15 mouse cellular contexts compared by ENCODE assay signal in genomic region chr11:46202547-46202887, GRCm38 (mm10). TPM values are rescaled to one million over a fixed set of nuclear protein-coding genes. Genes with fewer than 3 reads are reported as not detected.
A peak's percentile ranks its signal among the peaks of the same experiment; 100 is the strongest.
DNase-seq lines count a peak whose midpoint lies in the region; ATAC-seq and TF ChIP-seq lines count a peak whose summit lies in the region.
"Had no signal": no experiment of that assay in that cellular context is flagged by ENCODE, and none has a peak within 500 bp of the region (broad histone marks: within the 10 kb centered on the region; RNA-seq: fewer than 3 reads in every experiment).

No protein-coding gene starts in this region.

- H3K9ac ChIP-seq in forebrain, embryonic 13.5 days = no peak overlapping the region
- H3K9ac ChIP-seq in heart, postnatal 0 days (replicated peaks; ENCODE audit: low read depth, low read length) = 0 out of 2 replicates have a peak overlapping the region, but pooled peaks have one; percentile 18
- H3K9ac ChIP-seq in midbrain, embryonic 15.5 days = no peak overlapping the region
- H3K9ac ChIP-seq in midbrain, postnatal 0 days (replicated peaks; ENCODE audit: low read length, poor library complexity, severe bottlenecking) = no peak overlapping the region
- H3K9ac ChIP-seq: liver, embryonic 14.5 days had no signal

- no peak overlapping the region for H3K4me2 ChIP-seq in forebrain, embryonic 13.5 days
- no peak overlapping the region for H3K4me2 ChIP-seq in heart, postnatal 0 days (ENCODE audit: low read depth, low read length)
- no peak overlapping the region for H3K4me2 ChIP-seq in midbrain, embryonic 15.5 days
- H3K4me2 ChIP-seq in midbrain, postnatal 0 days (ENCODE audit: low read depth, low read length, poor library complexity, severe bottlenecking) = no peak overlapping the region

- DNase-seq in forebrain, embryonic 10.5 days (ENCODE audit: extremely low spot score, low spot score) = no peak
- DNase-seq in heart, postnatal 0 days (ENCODE audit: low spot score) = no peak
- no peak for DNase-seq in heart, adult 8-10 months (ENCODE audit: low spot score)
- DNase-seq in midbrain, postnatal 0 days (ENCODE audit: low spot score) = no peak
- DNase-seq in yolk sac, embryonic 10.5 days (ENCODE audit: low spot score) = no peak
- DNase-seq in thymus, adult 18-20 months = no peak
- DNase-seq: cerebellum, adult 8-10 months; gastrocnemius, postnatal 36 days; kidney, adult 11 months; kidney, postnatal 36 days; thymus, postnatal 25 days had no signal

- H3K27me3 ChIP-seq in forebrain, embryonic 10.5 days (ENCODE audit: poor library complexity, severe bottlenecking) = no peaks in the 10 kb centered on the region
- H3K27me3 ChIP-seq in forebrain, embryonic 13.5 days = no peaks in the 10 kb centered on the region
- H3K27me3 ChIP-seq in heart, postnatal 0 days (ENCODE audit: control insufficient read depth, insufficient read depth, low read length) = no peaks in the 10 kb centered on the region
- no peaks in the 10 kb centered on the region for H3K27me3 ChIP-seq in midbrain, embryonic 15.5 days (replicated peaks)
- H3K27me3 ChIP-seq in midbrain, postnatal 0 days (ENCODE audit: insufficient read depth, low read length) = no peaks in the 10 kb centered on the region

- H3K4me1 ChIP-seq in forebrain, embryonic 10.5 days = peaks cover 8% of the 10 kb centered on the region
- H3K4me1 ChIP-seq in forebrain, embryonic 13.5 days = no peaks in the 10 kb centered on the region
- H3K4me1 ChIP-seq in heart, postnatal 0 days (ENCODE audit: control insufficient read depth, insufficient read depth) = peaks cover 18% of the 10 kb centered on the region
- H3K4me1 ChIP-seq in midbrain, embryonic 15.5 days = no peaks in the 10 kb centered on the region
- H3K4me1 ChIP-seq in midbrain, postnatal 0 days (ENCODE audit: insufficient read depth, low read length) = no peaks in the 10 kb centered on the region

- peaks cover 44% of the 10 kb centered on the region for H3K36me3 ChIP-seq in forebrain, embryonic 10.5 days (replicated peaks)
- peaks cover 89% of the 10 kb centered on the region for H3K36me3 ChIP-seq in forebrain, embryonic 13.5 days (ENCODE audit: poor library complexity, severe bottlenecking)
- H3K36me3 ChIP-seq in heart, postnatal 0 days (replicated peaks; ENCODE audit: control insufficient read depth, insufficient read depth, low read length) = peaks cover 14% of the 10 kb centered on the region; the same call in 1 of the 2 replicates
- H3K36me3 ChIP-seq in midbrain, embryonic 15.5 days (replicated peaks) = peaks cover 56% of the 10 kb centered on the region
- H3K36me3 ChIP-seq in midbrain, postnatal 0 days (ENCODE audit: insufficient read depth, low read length) = peaks cover 52% of the 10 kb centered on the region

- peak overlapping the region; percentile 1; the same call in 1 of the 2 replicates for H3K27ac ChIP-seq in forebrain, embryonic 10.5 days
- no peak overlapping the region for H3K27ac ChIP-seq in forebrain, embryonic 13.5 days
- no peak overlapping the region for H3K27ac ChIP-seq in heart, postnatal 0 days (ENCODE audit: low read depth)
- H3K27ac ChIP-seq in midbrain, embryonic 15.5 days = peak overlapping the region; percentile 40; the same call in 1 of the 2 replicates
- H3K27ac ChIP-seq in midbrain, postnatal 0 days (ENCODE audit: low read depth, low read length) = no peak overlapping the region
- H3K27ac ChIP-seq: liver, embryonic 14.5 days had no signal

- H3K9me3 ChIP-seq in forebrain, embryonic 10.5 days = no peaks in the 10 kb centered on the region
- no peaks in the 10 kb centered on the region for H3K9me3 ChIP-seq in forebrain, embryonic 13.5 days (replicated peaks)
- H3K9me3 ChIP-seq in heart, postnatal 0 days (replicated peaks; ENCODE audit: control insufficient read depth, low read length) = no peaks in the 10 kb centered on the region
- no peaks in the 10 kb centered on the region for H3K9me3 ChIP-seq in midbrain, embryonic 15.5 days
- no peaks in the 10 kb centered on the region for H3K9me3 ChIP-seq in midbrain, postnatal 0 days (ENCODE audit: low read length)

- ATAC-seq in forebrain, embryonic 13.5 days = no peak
- no peak for ATAC-seq in heart, postnatal 0 days (ENCODE audit: insufficient read depth, low read depth)
- ATAC-seq in midbrain, embryonic 15.5 days (replicated peaks) = peak; percentile 38; the same call in 1 of the 2 replicates
- no peak for ATAC-seq in midbrain, postnatal 0 days (ENCODE audit: low FRiP score)

- TF ChIP-seq CTCF in heart, postnatal 0 days (IDR thresholded peaks at IDR 0.05; ENCODE audit: low read depth) = no peak
- no peak for TF ChIP-seq CTCF in midbrain, postnatal 0 days (IDR thresholded peaks at IDR 0.05)

- no peak for TF ChIP-seq EP300 in heart, postnatal 0 days (IDR thresholded peaks at IDR 0.05; ENCODE audit: low read depth)

- WGBS in forebrain, embryonic 10.5 days = 81% methylated on average over 10 of the region's 10 CpGs
- WGBS in forebrain, embryonic 13.5 days = 80% methylated on average over 10 of the region's 10 CpGs
- 10% methylated on average over 10 of the region's 10 CpGs for WGBS in heart, postnatal 0 days
- 67% methylated on average over 10 of the region's 10 CpGs for WGBS in midbrain, embryonic 15.5 days
- 74% methylated on average over 10 of the region's 10 CpGs for WGBS in midbrain, postnatal 0 days

- no peak overlapping the region for H3K4me3 ChIP-seq in forebrain, embryonic 10.5 days
- no peak overlapping the region for H3K4me3 ChIP-seq in forebrain, embryonic 13.5 days
- H3K4me3 ChIP-seq in heart, postnatal 0 days (ENCODE audit: low read depth, low read length) = no peak overlapping the region
- H3K4me3 ChIP-seq in midbrain, embryonic 15.5 days = no peak overlapping the region
- H3K4me3 ChIP-seq in midbrain, postnatal 0 days (ENCODE audit: low read depth, low read length) = no peak overlapping the region

RNA-seq across cellular contexts. Expression of gene Fndc9, which starts 32.8 kb away (rescaled TPM):
- polyA plus RNA-seq in forebrain, embryonic 10.5 days (2016; fragmentation: Nextera tagmentation; extraction: Ambion mirVana) = 0.43 and 0.66 TPM in 2 replicates
- polyA plus RNA-seq in forebrain, embryonic 13.5 days (2015; fragmentation: Nextera tagmentation; extraction: Ambion mirVana) = 2.2 and 2.5 TPM in 2 replicates
- not detected in 2 replicates for total RNA-seq in heart, postnatal 0 days (2014; rRNA removed; ENCODE audit: low replicate concordance)
- not detected in 2 replicates for polyA plus RNA-seq in heart, postnatal 0 days (2015; fragmentation: Nextera tagmentation; extraction: Ambion mirVana)
- total RNA-seq in heart, adult 8-10 months (2022) = not detected
- 8.4 and 10.0 TPM in 2 replicates for polyA plus RNA-seq in midbrain, embryonic 15.5 days (2015; fragmentation: Nextera tagmentation; extraction: Ambion mirVana)
- 11.8 and 12.2 TPM in 2 replicates for total RNA-seq in midbrain, postnatal 0 days (2014; rRNA removed)
- polyA plus RNA-seq in midbrain, postnatal 0 days (2015; fragmentation: Nextera tagmentation; extraction: Ambion mirVana) = 18.9 and 20.8 TPM in 2 replicates
- total RNA-seq: gastrocnemius, postnatal 36 days; megakaryocyte-erythroid progenitor cell, adult 5-6 weeks had no signal
- polyA plus RNA-seq: liver, embryonic 14.5 days had no signal

RNA-seq across cellular contexts. Expression of gene Nipal4, which starts 36.2 kb away (rescaled TPM):
- 1.6 and 1.7 TPM in 2 replicates for polyA plus RNA-seq in forebrain, embryonic 10.5 days (2016; fragmentation: Nextera tagmentation; extraction: Ambion mirVana)
- polyA plus RNA-seq in forebrain, embryonic 13.5 days (2015; fragmentation: Nextera tagmentation; extraction: Ambion mirVana) = 0.38 and 0.40 TPM in 2 replicates
- 3.0 and 10.9 TPM in 2 replicates for total RNA-seq in heart, postnatal 0 days (2014; rRNA removed; ENCODE audit: low replicate concordance)
- polyA plus RNA-seq in heart, postnatal 0 days (2015; fragmentation: Nextera tagmentation; extraction: Ambion mirVana) = 2.1 and 2.5 TPM in 2 replicates
- total RNA-seq in heart, adult 8-10 months (2022) = under 1 TPM in 1 of 4 experiments, not detected in 3; 0.08 TPM
- polyA plus RNA-seq in midbrain, embryonic 15.5 days (2015; fragmentation: Nextera tagmentation; extraction: Ambion mirVana) = 0.43 TPM in 2 replicates
- 0.27 and 0.33 TPM in 2 replicates for total RNA-seq in midbrain, postnatal 0 days (2014; rRNA removed)
- 0.10 and 0.17 TPM in 2 replicates for polyA plus RNA-seq in midbrain, postnatal 0 days (2015; fragmentation: Nextera tagmentation; extraction: Ambion mirVana)
- total RNA-seq: megakaryocyte-erythroid progenitor cell, adult 5-6 weeks had no signal

Comparison
In these comparisons a context has a peak if more than half of its experiments do, and no peak if none do; other contexts are left out.
1. H3K27ac ChIP-seq: peak in forebrain, embryonic 10.5 days (single experiment) and midbrain, embryonic 15.5 days (single experiment); none in forebrain, embryonic 13.5 days (single experiment), heart, postnatal 0 days (single experiment) and midbrain, postnatal 0 days (single experiment).